Mouse (Mus musculus) midbrain, embryonic 16.5 days (tissue): ENCODE measurements around the gene Ctso. TPM values are rescaled to one million over a fixed set of nuclear protein-coding genes. Genes with fewer than 3 reads are reported as not detected.

Experiments used
- ATAC-seq: fragments of 200-750 bp; cut with Nextera tagmentation; 2 replicates; pipeline ENCODE4 v1.8.0; 2017; ENCODE audit warnings: moderate TSS enrichment
- H3K27ac ChIP-seq: fragments of 300-500 bp; sonication (generic); 2 replicates; pipeline ENCODE4 v1.5.1; 2014; ENCODE audit warnings: mild to moderate bottlenecking, low read length, mixed read lengths
- H3K27me3 ChIP-seq: fragments of 300-500 bp; sonication (generic); 2 replicates; pipeline ENCODE4 v1.6.1; 2014; ENCODE audit warnings: low read depth, low read length, mixed read lengths; ENCODE audit not compliant: control insufficient read depth, insufficient read depth
- H3K36me3 ChIP-seq: fragments of 300-500 bp; sonication (generic); 2 replicates; pipeline ENCODE4 v1.6.1; 2014; ENCODE audit warnings: mild to moderate bottlenecking, low read length, moderate library complexity, mixed read lengths; ENCODE audit not compliant: control insufficient read depth, insufficient read depth
- H3K4me1 ChIP-seq: fragments of 300-500 bp; sonication (generic); 2 replicates; pipeline ENCODE4 v1.6.1; 2014; ENCODE audit warnings: mild to moderate bottlenecking, low read length, mixed read lengths; ENCODE audit not compliant: control insufficient read depth, insufficient read depth
- H3K4me2 ChIP-seq: fragments of 300-500 bp; sonication (generic); 2 replicates; pipeline ENCODE4 v1.6.1; 2014; ENCODE audit warnings: mild to moderate bottlenecking, low read length, mixed read lengths
- H3K4me3 ChIP-seq: fragments of 300-500 bp; sonication (generic); 2 replicates; pipeline ENCODE4 v1.5.1; 2014; ENCODE audit warnings: low read depth, mild to moderate bottlenecking, low read length, moderate library complexity, mixed read lengths
- H3K9ac ChIP-seq: fragments of 300-500 bp; sonication (generic); 2 replicates; pipeline ENCODE4 v1.6.1; 2014; ENCODE audit warnings: low read depth, low read length, mixed read lengths
- H3K9me3 ChIP-seq: fragments of 300-500 bp; sonication (generic); replicated peaks from 2 replicates; pipeline ENCODE4 v1.6.1; 2014; ENCODE audit warnings: mild to moderate bottlenecking, low read length, mixed read lengths; ENCODE audit not compliant: control insufficient read depth, poor library complexity, severe bottlenecking
- WGBS: fragments of 180-500 bp; shearing (Covaris S2); extraction: QIAGEN DNeasy Blood & Tissue Kit; methylation state at CpG from one replicate; pipeline ENCODE4 v1.1.7; 2014; 5-methylcytosine and 5-hydroxymethylcytosine counted together
- polyA plus RNA-seq: library from polyadenylated mRNA; unstranded; fragments of >200 nt; fragmentation: Nextera tagmentation; extraction: Ambion mirVana; gene quantifications from 2 replicates; pipeline ENCODE4 v1.2.1, GENCODE M21; 2015

Gene Ctso
- polyA plus RNA-seq, 1 experiment from 2014 or later, result 7.6 TPM

DNA sequence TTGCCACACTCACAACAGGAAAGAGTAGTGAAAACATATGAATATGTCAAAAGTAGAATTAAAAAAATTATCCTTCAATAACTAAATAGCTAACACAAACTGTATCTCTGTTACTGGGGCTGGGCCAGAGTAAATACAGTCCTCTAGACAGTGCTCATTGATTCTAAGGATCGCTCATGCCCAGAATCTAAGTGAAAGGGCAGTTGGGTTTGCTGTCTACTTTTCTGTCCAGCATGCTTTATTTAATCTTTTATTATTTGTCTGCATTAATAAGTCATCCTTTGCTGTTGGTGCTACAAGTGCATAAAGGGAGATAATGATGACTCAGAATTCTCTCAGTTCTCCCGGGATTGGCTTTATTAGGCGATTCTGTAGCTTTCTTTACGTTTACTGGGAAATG is 63.0 kb downstream of the Ctso start:
- Histone ChIP-seq H3K4me2 (no peak overlapping the region), H3K9me3 (no peaks in the 10 kb centered on the region), H3K27me3 (no peaks in the 10 kb centered on the region), H3K27ac (no peak overlapping the region), H3K4me3 (no peak overlapping the region), H3K36me3 (no peaks in the 10 kb centered on the region), H3K4me1 (no peaks in the 10 kb centered on the region), H3K9ac (no peak overlapping the region)
- 39% methylated on average over 4 of the region's 4 CpGs for WGBS
- no peak for ATAC-seq

DNA sequence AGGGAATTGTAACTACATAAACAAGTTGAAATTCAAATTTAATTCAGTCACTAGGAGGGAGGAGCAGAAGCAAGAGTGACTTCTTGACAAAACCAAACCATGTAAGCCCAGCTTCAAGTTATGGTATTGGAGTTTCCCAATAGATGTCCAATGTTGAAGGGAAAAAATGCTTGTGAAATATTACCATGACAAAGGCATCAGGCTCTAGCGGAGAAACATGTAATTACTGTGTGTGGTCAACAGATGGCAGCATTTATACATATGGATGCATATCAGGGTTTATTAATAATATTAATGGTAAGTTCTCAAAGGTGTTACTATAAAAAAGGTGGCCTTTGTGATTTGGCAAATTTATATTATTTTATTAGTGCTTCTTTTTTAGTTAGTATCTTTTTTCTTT is 63.6 kb downstream of the Ctso start:
- Histone ChIP-seq H3K27me3 (no peaks in the 10 kb centered on the region), H3K9ac (no peak overlapping the region), H3K9me3 (no peaks in the 10 kb centered on the region), H3K4me3 (no peak overlapping the region), H3K36me3 (no peaks in the 10 kb centered on the region), H3K27ac (no peak overlapping the region), H3K4me2 (no peak overlapping the region), H3K4me1 (no peaks in the 10 kb centered on the region)
- ATAC-seq, result peak; percentile 51; the same call in 1 of the 2 replicates
- 0% methylated on average over 1 of the region's 1 CpGs for WGBS

Other genes with a start within 250 kb of the Ctso start
- not detected in 2 replicates for gene Tdo2, start 43.6 kb downstream of the Ctso start, polyA plus RNA-seq
- gene Asic5, start 49.7 kb downstream of the Ctso start, polyA plus RNA-seq, result not detected in 2 replicates
- 58.6 and 65.9 TPM in 2 replicates for gene Gucy1b1, start 142.1 kb downstream of the Ctso start, polyA plus RNA-seq
- gene Gucy1a1, start 213.2 kb downstream of the Ctso start, polyA plus RNA-seq, result 21.2 and 25.4 TPM in 2 replicates